Mouse (Mus musculus) left cerebral cortex, postnatal 14 days (tissue): ENCODE measurements around the gene 4930415O20Rik. TPM values are rescaled to one million over a fixed set of nuclear protein-coding genes. Genes with fewer than 3 reads are reported as not detected.

ENCODE experiments used
- DNase-seq, 2 experiments: peaks; one replicate each; pipeline ENCODE4 v3.0.0; 2021 to 2022; ENCODE audit warnings: low spot score in 2 of 2, mixed read lengths in 1 of 2
- intact Hi-C: fragments of 180-260 bp; cut with DNase I; formaldehyde crosslinking; loops from one replicate; pipeline ENCODE4 v1.15.1; 2025
- total RNA-seq, 2 experiments: library from RNA; stranded (reverse); gene quantifications; 2 replicates each; pipeline ENCODE4 v1.2.3; 2021

The 4930415O20Rik gene
- total RNA-seq, 2 experiments from 2014 or later = not detected

GRCm38 (mm10) chr15:98623361-98623821, 52.6 kb downstream of the 4930415O20Rik start:
- DNase-seq = no peak
- intact Hi-C loops = no loop called here

GRCm38 (mm10) chr15:98626078-98626477, 55.3 kb downstream of the 4930415O20Rik start:
- DNase-seq = no peak
- intact Hi-C loops = no loop called here

- DNase-seq = no peak
- intact Hi-C loops = no loop called here
Observed at GRCm38 (mm10) chr15:98626487-98627212, 55.8 kb downstream of the 4930415O20Rik start.

GRCm38 (mm10) chr15:98628589-98629254, 57.9 kb downstream of the 4930415O20Rik start:
- no peak for DNase-seq
- intact Hi-C loops = no loop called here

- no peak for DNase-seq
- intact Hi-C loops = no loop called here
Observed at GRCm38 (mm10) chr15:98629464-98629863, 58.7 kb downstream of the 4930415O20Rik start.

GRCm38 (mm10) chr15:98630540-98630939, 59.7 kb downstream of the 4930415O20Rik start, which contains the start of gene Cacnb3:
TSS of gene Cacnb3 (plus strand) at chr15:98630840.
- intact Hi-C loops = no loop called here
- no peak for DNase-seq

GRCm38 (mm10) chr15:98631493-98631892, 60.7 kb downstream of the 4930415O20Rik start:
- intact Hi-C loops = no loop called here

GRCm38 (mm10) chr15:98632107-98632744, 61.4 kb downstream of the 4930415O20Rik start:
- intact Hi-C loops = no loop called here
- peak; percentile 74 to 75 for DNase-seq

More at GRCm38 (mm10) chr15:98631493-98631892, 60.7 kb downstream of the 4930415O20Rik start:
- peak; percentile 59 to 79 for DNase-seq

- intact Hi-C loops = no loop called here
- no peak for DNase-seq
Observed at GRCm38 (mm10) chr15:98632921-98633320, 62.1 kb downstream of the 4930415O20Rik start.

GRCm38 (mm10) chr15:98633822-98634470, 63.1 kb downstream of the 4930415O20Rik start:
- intact Hi-C loops = loop anchor here (1.0 kb wide), 1 partner anchor 28 kb away; the partner anchor contains the start of gene Ddx23

GRCm38 (mm10) chr15:98634541-98635081, 63.8 kb downstream of the 4930415O20Rik start:
- intact Hi-C loops = loop anchor here (1.0 kb wide), 1 partner anchor 28 kb away; the partner anchor contains the start of gene Ddx23
- peak; percentile 80 to 84 for DNase-seq

More at GRCm38 (mm10) chr15:98633822-98634470, 63.1 kb downstream of the 4930415O20Rik start:
- peak in 1 of 2 experiments; percentile 37 for DNase-seq

- DNase-seq = no peak
- intact Hi-C loops = no loop called here
Observed at GRCm38 (mm10) chr15:98635291-98635841, 64.6 kb downstream of the 4930415O20Rik start.

GRCm38 (mm10) chr15:98636517-98636916, 65.7 kb downstream of the 4930415O20Rik start:
- intact Hi-C loops = no loop called here
- DNase-seq = peak; percentile 76 to 79

GRCm38 (mm10) chr15:98637155-98637554, 66.4 kb downstream of the 4930415O20Rik start:
- DNase-seq = no peak
- intact Hi-C loops = no loop called here

Other genes with a start within 250 kb of the 4930415O20Rik start
- gene Olfr284, start 230.0 kb upstream of the 4930415O20Rik start, total RNA-seq = not detected
- gene Olfr283, start 190.1 kb upstream of the 4930415O20Rik start, total RNA-seq = not detected
- not detected for gene Olfr282, start 139.8 kb upstream of the 4930415O20Rik start, total RNA-seq
- not detected for gene Olfr281, start 118.4 kb upstream of the 4930415O20Rik start, total RNA-seq
- gene OR5BS1P, start 101.1 kb upstream of the 4930415O20Rik start, total RNA-seq = not detected
- not detected for gene Lalba, start 88.3 kb upstream of the 4930415O20Rik start, total RNA-seq
- under 1 TPM in 1 of 2 experiments, not detected in 1; 0.11 TPM for gene Olfr279, start 78.6 kb upstream of the 4930415O20Rik start, total RNA-seq
- 10 to 100 TPM; 59.5 to 61.0 TPM for gene Kansl2, start 36.7 kb upstream of the 4930415O20Rik start, total RNA-seq
- gene Ccnt1, start 81 bp upstream of the 4930415O20Rik start, total RNA-seq = 10 to 100 TPM; 40.5 to 45.3 TPM
- 10 to 100 TPM; 47.8 to 50.2 TPM for gene Adcy6, start 39.1 kb downstream of the 4930415O20Rik start, total RNA-seq
- gene Cacnb3, start 59.8 kb downstream of the 4930415O20Rik start, total RNA-seq = 100 to 1,000 TPM; 217 to 244 TPM
- gene Ddx23, start 91.9 kb downstream of the 4930415O20Rik start, total RNA-seq = 10 to 100 TPM; 56.0 to 57.6 TPM
- gene Rnd1, start 106.5 kb downstream of the 4930415O20Rik start, total RNA-seq = 10 to 100 TPM; 53.9 to 64.1 TPM
- 10 to 100 TPM; 12.6 to 13.3 TPM for gene Ccdc65, start 137.2 kb downstream of the 4930415O20Rik start, total RNA-seq
- 1 to 10 TPM; 2.7 to 3.4 TPM for gene Fkbp11, start 157.2 kb downstream of the 4930415O20Rik start, total RNA-seq
- 100 to 1,000 TPM; 729 to 796 TPM for gene Arf3, start 192.2 kb downstream of the 4930415O20Rik start, total RNA-seq
- under 1 TPM; 0.55 to 0.75 TPM for gene Wnt10b, start 207.1 kb downstream of the 4930415O20Rik start, total RNA-seq
- not detected for gene Wnt1, start 218.9 kb downstream of the 4930415O20Rik start, total RNA-seq
- gene Ddn, start 238.5 kb downstream of the 4930415O20Rik start, total RNA-seq = 100 to 1,000 TPM; 421 to 445 TPM